Mouse (Mus musculus): ENCODE results near the gene Bpifb6. TPM values are rescaled to one million over a fixed set of nuclear protein-coding genes. Genes with fewer than 3 reads are reported as not detected.
A peak's percentile ranks its signal among the peaks of the same experiment; 100 is the strongest.

Gene Bpifb6
- total and polyA plus RNA-seq, 2 experiments from 2014 or later, result not detected

DNA sequence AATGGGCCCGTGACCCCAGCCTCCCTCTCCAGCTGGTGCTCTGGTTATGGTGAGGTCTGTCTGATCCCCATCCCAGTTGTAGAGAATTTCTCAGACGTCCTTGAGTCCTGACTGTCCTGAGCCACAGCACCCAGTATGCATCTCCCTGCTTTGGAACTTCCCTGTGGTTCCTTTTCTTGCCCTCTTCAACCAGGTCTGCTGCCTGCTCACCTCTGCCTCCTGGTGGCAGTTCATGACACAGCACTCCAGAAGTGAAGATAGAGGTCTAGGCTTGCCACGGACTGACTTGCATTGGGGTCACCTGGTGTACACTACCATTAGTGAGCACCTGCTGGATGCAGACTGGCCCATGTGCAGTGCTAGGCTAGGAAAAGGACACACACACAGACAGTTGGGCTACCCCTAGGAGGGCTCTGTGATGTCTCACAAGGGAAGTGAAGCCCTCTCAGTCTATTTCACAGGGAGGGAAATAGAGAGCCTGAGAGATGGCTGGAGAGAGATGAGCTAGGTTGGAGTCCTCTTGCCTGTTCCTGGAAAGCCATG, 29.8 kb downstream of the Bpifb6 start:
- H3K4me3 ChIP-seq (ENCODE audit: low read depth, low read length), result no peak overlapping the region
- WGBS, result 48% methylated on average over 3 of the region's 3 CpGs
- H3K36me3 ChIP-seq (ENCODE audit: insufficient read depth), result no peaks in the 10 kb centered on the region
- no peak overlapping the region for H3K4me2 ChIP-seq (ENCODE audit: low read depth)
- no peaks in the 10 kb centered on the region for H3K9me3 ChIP-seq (ENCODE audit: low read length)
- no peak overlapping the region for H3K27ac ChIP-seq (ENCODE audit: low read depth, low read length)
- H3K9ac ChIP-seq, result no peak overlapping the region
- TF ChIP-seq CTCF (IDR thresholded peaks at IDR 0.05; ENCODE audit: low read depth), result peak; percentile 91
- DNase-seq (peak; percentile 54), ATAC-seq (no peak)
- H3K4me1 ChIP-seq (ENCODE audit: insufficient read depth), result no peaks in the 10 kb centered on the region
- no peaks in the 10 kb centered on the region for H3K27me3 ChIP-seq (ENCODE audit: insufficient read depth, low read length)

DNA sequence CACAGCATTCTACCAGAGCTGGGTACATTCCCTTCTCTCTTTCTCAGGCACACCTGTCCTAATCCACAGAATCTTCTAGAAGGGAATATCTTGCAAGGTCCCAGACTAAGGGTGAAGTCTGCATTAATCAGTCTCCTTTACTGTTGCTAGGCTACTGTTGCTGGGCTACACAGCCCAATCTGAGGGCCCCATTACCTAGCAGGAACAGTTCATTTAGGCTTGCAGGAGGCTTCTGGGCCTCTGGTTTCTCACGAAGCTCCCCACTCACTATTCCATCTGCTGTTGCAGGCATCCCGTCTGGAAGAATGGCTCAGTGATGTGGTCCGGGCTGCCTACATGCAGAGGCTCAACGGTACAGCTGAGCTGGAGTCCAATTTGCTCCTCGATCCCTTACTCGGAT, 30.9 kb downstream of the Bpifb6 start:
- WGBS, result 42% methylated on average over 6 of the region's 6 CpGs
- Histone ChIP-seq H3K9me3 (ENCODE audit: low read length) (no peaks in the 10 kb centered on the region), H3K27me3 (ENCODE audit: insufficient read depth, low read length) (no peaks in the 10 kb centered on the region), H3K4me3 (ENCODE audit: low read depth, low read length) (no peak overlapping the region), H3K4me1 (ENCODE audit: insufficient read depth) (no peaks in the 10 kb centered on the region), H3K27ac (ENCODE audit: low read depth, low read length) (0 out of 2 replicates have a peak overlapping the region, but pooled peaks have one; percentile 1), H3K36me3 (ENCODE audit: insufficient read depth) (no peaks in the 10 kb centered on the region), H3K9ac (no peak overlapping the region), H3K4me2 (ENCODE audit: low read depth) (no peak overlapping the region)
- DNase-seq (peak; percentile 61), ATAC-seq (peak; percentile 89)
- no peak for TF ChIP-seq CTCF (IDR thresholded peaks at IDR 0.05; ENCODE audit: low read depth)

DNA sequence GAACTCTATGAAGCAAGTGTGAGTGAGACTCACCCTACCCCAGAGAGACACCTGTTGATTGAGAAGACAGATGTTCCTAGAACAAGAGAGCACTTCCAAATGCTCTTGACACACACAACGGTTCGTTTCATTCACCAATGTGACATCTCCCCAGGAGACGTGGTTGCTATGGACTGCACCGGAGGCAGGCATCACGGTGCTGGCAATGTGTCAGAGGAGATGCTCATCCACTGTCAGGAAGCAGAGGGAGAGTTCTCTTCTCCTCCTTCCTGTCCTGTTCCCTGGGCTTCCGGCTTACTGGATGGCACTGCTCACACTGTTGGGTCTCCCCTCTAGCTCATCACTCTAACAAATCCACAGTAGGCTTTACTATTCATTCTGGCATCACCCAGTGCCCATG, 33.1 kb downstream of the Bpifb6 start:
- ATAC-seq (0 out of 2 replicates have a peak, but pooled peaks have one; percentile 26), DNase-seq (no peak)
- no peak overlapping the region for H3K9ac ChIP-seq
- H3K27me3 ChIP-seq (ENCODE audit: insufficient read depth, low read length), result no peaks in the 10 kb centered on the region
- TF ChIP-seq CTCF (IDR thresholded peaks at IDR 0.05; ENCODE audit: low read depth), result no peak
- H3K4me3 ChIP-seq (ENCODE audit: low read depth, low read length), result no peak overlapping the region
- H3K36me3 ChIP-seq (ENCODE audit: insufficient read depth), result no peaks in the 10 kb centered on the region
- no peak overlapping the region for H3K27ac ChIP-seq (ENCODE audit: low read depth, low read length)
- 59% methylated on average over 6 of the region's 6 CpGs for WGBS
- no peaks in the 10 kb centered on the region for H3K9me3 ChIP-seq (ENCODE audit: low read length)
- no peak overlapping the region for H3K4me2 ChIP-seq (ENCODE audit: low read depth)
- no peaks in the 10 kb centered on the region for H3K4me1 ChIP-seq (ENCODE audit: insufficient read depth)

DNA sequence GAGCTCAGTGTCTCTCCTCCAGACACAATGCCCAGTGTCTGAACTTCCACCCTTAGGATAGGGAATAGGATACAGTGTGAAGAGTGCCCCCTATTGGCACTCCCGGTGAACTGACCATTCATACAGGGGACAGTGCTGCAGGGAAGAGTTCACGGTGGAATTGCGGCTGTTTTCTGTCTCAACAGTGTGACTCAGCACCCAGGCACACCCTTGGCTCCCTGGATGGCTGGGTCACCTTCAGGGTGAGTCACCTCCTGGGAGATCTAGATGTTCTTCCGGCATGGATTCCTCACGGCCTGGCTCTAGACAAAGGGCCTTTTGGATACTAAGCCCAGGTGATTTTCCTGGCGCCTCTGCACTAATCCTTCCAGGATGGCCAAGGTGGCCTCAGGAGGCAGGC, 35.2 kb downstream of the Bpifb6 start:
- Histone ChIP-seq H3K9ac (no peak overlapping the region), H3K9me3 (ENCODE audit: low read length) (no peaks in the 10 kb centered on the region), H3K4me3 (ENCODE audit: low read depth, low read length) (no peak overlapping the region), H3K27ac (ENCODE audit: low read depth, low read length) (no peak overlapping the region), H3K4me1 (ENCODE audit: insufficient read depth) (no peaks in the 10 kb centered on the region), H3K27me3 (ENCODE audit: insufficient read depth, low read length) (no peaks in the 10 kb centered on the region), H3K36me3 (ENCODE audit: insufficient read depth) (no peaks in the 10 kb centered on the region), H3K4me2 (ENCODE audit: low read depth) (no peak overlapping the region)
- ATAC-seq (no peak), DNase-seq (no peak)
- TF ChIP-seq CTCF (IDR thresholded peaks at IDR 0.05; ENCODE audit: low read depth), result no peak
- WGBS, result 92% methylated on average over 6 of the region's 6 CpGs

DNA sequence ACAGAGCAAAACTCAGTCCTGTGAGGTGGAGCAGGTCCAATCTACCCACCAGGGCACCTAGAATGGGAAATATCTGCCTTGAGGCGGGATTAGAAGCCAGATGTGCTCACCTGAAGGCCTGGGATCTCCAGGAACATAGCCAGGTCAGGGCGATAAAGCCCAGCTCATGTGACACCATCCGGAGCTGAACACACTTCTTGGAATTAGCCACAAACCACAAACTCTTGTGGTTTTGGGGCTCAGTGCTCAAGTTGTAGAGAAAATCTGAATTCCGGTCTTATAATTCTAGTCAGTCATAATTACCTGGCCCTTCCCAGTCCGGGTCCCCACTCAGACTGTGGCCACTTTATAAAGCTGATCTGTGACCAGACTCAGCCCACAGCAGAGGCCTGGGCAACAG, 37.7 kb downstream of the Bpifb6 start, which contains the start of gene Bpifb4:
TSS of gene Bpifb4 (plus strand) at position 370 of the 400 bp plus-strand sequence.
- Histone ChIP-seq H3K4me2 (ENCODE audit: low read depth) (no peak within 1 kb of the TSS), H3K27me3 (ENCODE audit: insufficient read depth, low read length) (no peaks in the 10 kb centered on the region), H3K27ac (ENCODE audit: low read depth, low read length) (no peak within 1 kb of the TSS), H3K9ac (no peak within 1 kb of the TSS), H3K4me1 (ENCODE audit: insufficient read depth) (no peaks in the 10 kb centered on the region), H3K9me3 (ENCODE audit: low read length) (no peaks in the 10 kb centered on the region), H3K4me3 (ENCODE audit: low read depth, low read length) (no peak within 1 kb of the TSS), H3K36me3 (ENCODE audit: insufficient read depth) (no peaks in the 10 kb centered on the region)
- TF ChIP-seq CTCF (IDR thresholded peaks at IDR 0.05; ENCODE audit: low read depth), result no peak
- ATAC-seq, result no peak
- DNase-seq, result no peak
- 88% methylated on average over 5 of the region's 5 CpGs for WGBS

DNA sequence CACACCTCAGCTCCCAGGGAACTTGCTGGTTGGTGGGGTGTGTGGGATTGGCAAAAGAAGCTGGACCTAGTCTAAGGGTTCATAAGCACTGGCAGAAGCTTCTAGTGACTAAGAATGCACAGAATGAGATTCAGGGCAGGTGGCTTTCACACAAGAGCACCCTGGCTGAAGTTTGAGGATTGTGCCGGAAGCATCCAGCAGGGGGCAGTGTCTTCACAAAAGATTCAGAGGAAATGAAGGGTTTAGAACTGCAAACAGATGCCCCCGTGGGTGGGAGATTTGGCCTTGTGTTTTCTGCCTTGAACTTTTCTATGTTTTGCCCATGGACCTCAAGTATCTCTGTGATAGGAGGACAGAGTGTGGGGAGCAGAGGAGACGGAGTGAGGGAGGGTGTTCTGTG, 43.3 kb downstream of the Bpifb6 start:
- peak; percentile 72 for TF ChIP-seq CTCF (IDR thresholded peaks at IDR 0.05; ENCODE audit: low read depth)
- no peak for ATAC-seq
- Histone ChIP-seq H3K4me1 (ENCODE audit: insufficient read depth) (no peaks in the 10 kb centered on the region), H3K27me3 (ENCODE audit: insufficient read depth, low read length) (no peaks in the 10 kb centered on the region), H3K4me2 (ENCODE audit: low read depth) (no peak overlapping the region), H3K27ac (ENCODE audit: low read depth, low read length) (no peak overlapping the region), H3K36me3 (ENCODE audit: insufficient read depth) (no peaks in the 10 kb centered on the region), H3K9ac (no peak overlapping the region), H3K9me3 (ENCODE audit: low read length) (no peaks in the 10 kb centered on the region), H3K4me3 (ENCODE audit: low read depth, low read length) (no peak overlapping the region)
- peak; percentile 48 for DNase-seq
- 43% methylated on average over 3 of the region's 3 CpGs for WGBS

DNA sequence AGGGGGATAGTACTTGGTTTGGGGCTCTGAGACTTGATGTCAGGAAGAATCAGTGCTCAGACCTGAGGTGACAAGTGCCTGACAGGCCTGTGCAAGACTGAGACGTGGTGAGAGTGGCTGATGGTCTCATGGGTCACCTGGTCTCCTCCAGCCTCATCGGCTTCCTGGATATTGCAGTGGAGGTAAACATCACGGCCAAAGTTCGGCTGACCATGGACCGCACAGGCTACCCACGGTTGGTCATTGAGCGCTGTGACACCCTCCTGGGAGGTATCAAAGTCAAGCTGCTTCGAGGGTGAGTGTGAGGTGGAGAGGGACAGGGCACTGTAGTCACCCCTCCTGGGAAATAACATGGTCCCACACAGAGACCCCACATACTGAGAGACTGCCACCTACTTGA, 44.4 kb downstream of the Bpifb6 start:
- TF ChIP-seq CTCF (IDR thresholded peaks at IDR 0.05; ENCODE audit: low read depth), result no peak
- DNase-seq (no peak), ATAC-seq (no peak)
- WGBS, result 90% methylated on average over 8 of the region's 8 CpGs
- H3K27me3 ChIP-seq (ENCODE audit: insufficient read depth, low read length), result no peaks in the 10 kb centered on the region
- no peak overlapping the region for H3K4me3 ChIP-seq (ENCODE audit: low read depth, low read length)
- H3K4me1 ChIP-seq (ENCODE audit: insufficient read depth), result no peaks in the 10 kb centered on the region
- no peak overlapping the region for H3K27ac ChIP-seq (ENCODE audit: low read depth, low read length)
- no peak overlapping the region for H3K4me2 ChIP-seq (ENCODE audit: low read depth)
- no peak overlapping the region for H3K9ac ChIP-seq
- no peaks in the 10 kb centered on the region for H3K9me3 ChIP-seq (ENCODE audit: low read length)
- H3K36me3 ChIP-seq (ENCODE audit: insufficient read depth), result no peaks in the 10 kb centered on the region
